Mouse (Mus musculus) lung, embryonic 14.5 days (tissue): ENCODE data around the gene Ccdc148. TPM values are rescaled to one million over a fixed set of nuclear protein-coding genes. Genes with fewer than 3 reads are reported as not detected.

Source experiments
- ATAC-seq: fragments of 200-750 bp; cut with Nextera tagmentation; 2 replicates; pipeline ENCODE4 v1.8.0; 2017; ENCODE audit warnings: mild to moderate bottlenecking, moderate TSS enrichment, moderate library complexity; ENCODE audit not compliant: insufficient read depth
- DNase-seq: peaks from one replicate; pipeline ENCODE4 v3.0.0-alpha.2; 2015
- H3K27ac ChIP-seq: fragments of 300-500 bp; sonication (generic); 2 replicates; pipeline ENCODE4 v1.5.1; 2014; ENCODE audit warnings: low read depth, mild to moderate bottlenecking, moderate library complexity
- H3K27me3 ChIP-seq: fragments of 300-500 bp; sonication (generic); 2 replicates; pipeline ENCODE4 v1.6.1; 2014; ENCODE audit warnings: low read length, control low read depth; ENCODE audit not compliant: insufficient read depth
- H3K36me3 ChIP-seq: fragments of 300-500 bp; sonication (generic); 2 replicates; pipeline ENCODE4 v1.6.1; 2014; ENCODE audit warnings: control low read depth; ENCODE audit not compliant: insufficient read depth
- H3K4me1 ChIP-seq: fragments of 300-500 bp; sonication (generic); 2 replicates; pipeline ENCODE4 v1.6.1; 2014; ENCODE audit warnings: antibody characterized with exemption, control low read depth; ENCODE audit not compliant: insufficient read depth
- H3K4me2 ChIP-seq: fragments of 300-500 bp; sonication (generic); 2 replicates; pipeline ENCODE4 v1.6.1; 2014; ENCODE audit warnings: mild to moderate bottlenecking
- H3K4me3 ChIP-seq: fragments of 300-500 bp; sonication (generic); 2 replicates; pipeline ENCODE4 v1.5.1; 2014; ENCODE audit warnings: low read depth, low read length
- H3K9ac ChIP-seq: fragments of 300-500 bp; sonication (generic); 2 replicates; pipeline ENCODE4 v1.6.1; 2014
- H3K9me3 ChIP-seq: fragments of 300-500 bp; sonication (generic); 2 replicates; pipeline ENCODE4 v1.6.1; 2016; ENCODE audit warnings: low read depth, low read length, control low read depth
- CTCF ChIP-seq: IDR thresholded peaks from 2 replicates; pipeline ENCODE4 v1.5.1; 2016; ENCODE audit warnings: antibody characterized with exemption, low read depth
- WGBS: fragments of 180-500 bp; shearing (Covaris S2); extraction: QIAGEN DNeasy Blood & Tissue Kit; methylation state at CpG from one replicate; pipeline ENCODE4 v1.1.7; 2014; 5-methylcytosine and 5-hydroxymethylcytosine counted together
- polyA plus RNA-seq: library from polyadenylated mRNA; unstranded; fragments of >200 nt; fragmentation: Nextera tagmentation; extraction: Ambion mirVana; gene quantifications from 2 replicates; pipeline ENCODE4 v1.2.1, GENCODE M21; 2014

The Ccdc148 gene
- polyA plus RNA-seq, 1 experiment from 2014 or later, result 1.1 TPM

DNA sequence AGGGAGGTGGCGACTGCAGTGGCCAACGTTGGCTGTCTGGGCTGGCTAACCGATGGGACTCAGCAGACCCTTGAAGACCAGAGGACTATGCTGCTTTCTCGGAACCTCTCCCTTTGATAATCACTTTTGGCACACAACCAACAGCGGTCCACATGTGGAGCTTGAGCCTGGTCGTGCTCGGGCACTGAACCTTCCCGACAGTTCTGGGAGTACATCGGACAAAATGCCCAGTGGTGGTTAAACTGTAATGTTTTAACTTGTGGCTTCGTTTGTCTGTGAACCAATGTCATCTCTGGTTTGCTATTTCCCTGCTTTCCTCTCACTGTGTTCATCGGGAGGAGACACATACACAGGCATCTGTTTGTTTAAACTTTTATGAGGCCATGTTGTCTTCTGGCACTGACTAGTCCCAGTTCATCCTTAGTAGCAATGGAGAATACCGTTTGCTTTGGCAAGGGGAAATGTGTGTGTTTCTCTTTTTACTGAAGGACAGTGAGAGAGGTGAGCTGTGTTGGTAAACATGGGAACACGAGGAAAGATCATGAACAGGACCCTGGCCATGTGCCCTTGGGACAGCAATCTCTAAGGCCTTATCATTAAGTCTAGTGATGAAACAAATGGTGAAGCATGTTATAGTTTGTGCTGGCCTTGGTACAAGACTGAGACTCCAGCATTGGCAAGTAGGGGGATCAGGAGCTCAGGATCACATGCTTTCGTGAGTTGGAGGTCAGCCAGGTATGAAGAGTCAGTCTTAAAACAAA is 167.9 kb downstream of the Ccdc148 start:
- H3K4me2 ChIP-seq, result no peak overlapping the region
- no peaks in the 10 kb centered on the region for H3K27me3 ChIP-seq
- H3K36me3 ChIP-seq, result no peaks in the 10 kb centered on the region
- WGBS, result 57% methylated on average over 14 of the region's 14 CpGs
- TF ChIP-seq CTCF, result no peak
- peak overlapping the region; percentile 31; the same call in 1 of the 2 replicates for H3K27ac ChIP-seq
- no peak overlapping the region for H3K9ac ChIP-seq
- no peaks in the 10 kb centered on the region for H3K9me3 ChIP-seq
- peak; percentile 70 for DNase-seq
- no peak for ATAC-seq
- H3K4me3 ChIP-seq, result no peak overlapping the region
- no peaks in the 10 kb centered on the region for H3K4me1 ChIP-seq

DNA sequence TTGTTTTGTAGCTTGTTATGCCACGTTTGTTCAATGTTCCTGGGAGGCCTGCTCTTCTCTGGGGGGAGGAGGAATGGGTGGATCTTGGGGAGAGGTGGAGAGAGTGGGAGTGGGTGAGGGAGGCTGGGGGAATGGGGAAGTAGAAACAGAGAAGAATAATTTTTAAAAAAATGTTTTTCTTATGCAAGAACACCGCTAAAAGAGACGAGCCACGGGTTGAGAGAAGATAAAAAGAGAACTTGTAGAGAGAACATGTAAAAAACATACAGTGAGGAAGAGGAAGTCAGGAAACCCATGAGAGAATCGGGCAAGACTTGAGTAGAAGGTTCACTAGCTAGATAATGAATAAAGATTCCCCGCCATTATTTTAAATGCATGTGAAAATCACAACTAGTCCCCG is 182.4 kb downstream of the Ccdc148 start:
- Histone ChIP-seq H3K4me1 (no peaks in the 10 kb centered on the region), H3K27ac (no peak overlapping the region), H3K9me3 (no peaks in the 10 kb centered on the region), H3K4me2 (no peak overlapping the region), H3K36me3 (no peaks in the 10 kb centered on the region), H3K9ac (no peak overlapping the region), H3K27me3 (no peaks in the 10 kb centered on the region), H3K4me3 (no peak overlapping the region)
- ATAC-seq (no peak), DNase-seq (no peak)
- TF ChIP-seq CTCF, result no peak
- WGBS, result 84% methylated on average over 7 of the region's 7 CpGs

DNA sequence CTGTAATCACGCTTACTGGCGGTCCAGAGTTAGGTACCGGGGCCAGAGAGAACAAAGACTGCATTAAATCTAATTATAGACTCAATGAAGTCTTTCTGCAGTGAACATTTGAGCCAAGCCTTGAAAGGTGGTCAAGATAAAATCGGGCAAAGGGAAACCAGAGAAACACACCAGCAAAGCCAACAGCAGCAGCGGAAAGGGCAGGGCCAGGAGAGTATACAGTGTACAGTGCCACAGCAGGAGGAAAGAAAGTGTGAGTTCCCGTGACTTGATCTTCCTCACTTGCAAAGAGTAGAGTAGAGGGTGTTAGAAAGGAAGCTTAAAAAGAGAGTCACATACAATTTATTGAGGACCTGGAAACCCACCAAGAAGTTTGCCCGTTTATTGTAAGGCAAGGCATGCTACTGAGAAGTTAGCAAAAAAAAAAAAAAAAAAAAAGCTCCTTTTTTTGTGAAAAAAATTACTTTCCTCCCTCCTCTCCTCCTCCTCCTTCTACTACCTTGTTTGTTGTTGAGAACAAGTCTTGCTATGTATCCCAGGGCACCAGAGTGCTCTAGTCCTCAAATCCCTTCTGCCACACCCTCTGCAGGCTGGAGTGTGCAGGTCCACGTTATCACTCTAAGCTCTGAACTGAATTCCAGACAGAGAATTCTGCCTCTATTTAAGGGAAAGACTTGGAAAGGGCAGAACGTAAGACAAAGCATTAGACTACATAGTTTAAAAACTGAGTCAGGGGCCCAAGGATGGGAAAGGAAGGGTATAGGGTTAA is 188.8 kb downstream of the Ccdc148 start:
- H3K36me3 ChIP-seq, result no peaks in the 10 kb centered on the region
- H3K27ac ChIP-seq, result no peak overlapping the region
- no peak for ATAC-seq
- no peaks in the 10 kb centered on the region for H3K4me1 ChIP-seq
- no peak for DNase-seq
- WGBS, result 54% methylated on average over 9 of the region's 9 CpGs
- no peak overlapping the region for H3K4me3 ChIP-seq
- H3K4me2 ChIP-seq, result no peak overlapping the region; the same call in 1 of the 2 replicates
- H3K9ac ChIP-seq, result no peak overlapping the region
- no peaks in the 10 kb centered on the region for H3K27me3 ChIP-seq
- H3K9me3 ChIP-seq, result no peaks in the 10 kb centered on the region
- TF ChIP-seq CTCF, result no peak

DNA sequence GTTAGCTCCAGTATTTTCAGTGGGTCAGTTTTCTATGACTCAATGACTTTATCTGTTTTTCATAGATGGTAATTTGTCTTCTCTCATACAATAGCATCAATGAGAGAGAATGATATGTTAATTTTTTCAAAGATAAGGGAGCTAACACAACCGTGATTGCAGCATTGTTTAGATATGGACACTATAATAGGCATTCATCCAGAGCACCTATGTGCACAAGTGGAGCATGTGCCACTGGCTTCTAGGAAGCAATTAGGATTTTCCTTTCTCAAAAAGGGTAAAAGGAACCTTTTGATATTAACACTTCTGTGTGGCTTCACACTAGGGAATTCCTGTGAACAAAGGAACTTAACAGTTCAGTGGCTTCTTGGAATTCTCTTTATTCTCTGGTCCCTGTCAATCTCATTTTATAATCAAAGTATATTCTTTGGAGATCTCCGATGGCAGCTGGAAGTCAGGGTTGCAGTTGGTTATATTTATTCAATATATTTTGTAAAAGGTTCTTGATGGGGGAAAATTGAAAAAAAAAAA is 203.6 kb downstream of the Ccdc148 start:
- H3K4me1 ChIP-seq, result no peaks in the 10 kb centered on the region
- no peak overlapping the region for H3K4me3 ChIP-seq
- TF ChIP-seq CTCF, result no peak
- no peaks in the 10 kb centered on the region for H3K27me3 ChIP-seq
- H3K9me3 ChIP-seq, result no peaks in the 10 kb centered on the region
- no peaks in the 10 kb centered on the region for H3K36me3 ChIP-seq
- H3K4me2 ChIP-seq, result no peak overlapping the region
- H3K9ac ChIP-seq, result no peak overlapping the region
- no peak overlapping the region for H3K27ac ChIP-seq
- 56% methylated on average over 2 of the region's 2 CpGs for WGBS
- ATAC-seq (no peak), DNase-seq (no peak)

DNA sequence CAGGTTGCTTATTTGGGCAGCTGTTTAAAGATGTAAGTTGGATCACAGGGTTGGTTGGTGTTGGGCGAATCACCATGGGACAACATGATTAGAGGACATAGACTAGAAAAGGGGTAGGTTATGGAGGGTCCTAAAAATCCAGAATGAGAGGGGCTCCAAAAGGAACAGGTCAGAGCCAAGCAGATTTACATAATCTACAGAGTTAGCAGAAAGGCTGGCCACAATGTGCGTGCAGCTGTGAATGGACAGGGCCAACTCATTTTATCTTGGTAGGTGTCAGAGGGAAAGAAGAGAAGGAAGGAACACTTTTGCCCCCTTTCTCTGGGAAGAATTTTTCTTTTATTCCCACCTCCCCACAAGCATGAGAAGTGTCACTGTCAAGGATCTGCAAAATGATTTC is 204.1 kb downstream of the Ccdc148 start:
- ATAC-seq (no peak), DNase-seq (no peak)
- H3K4me2 ChIP-seq, result no peak overlapping the region
- no peaks in the 10 kb centered on the region for H3K9me3 ChIP-seq
- no peaks in the 10 kb centered on the region for H3K27me3 ChIP-seq
- TF ChIP-seq CTCF, result no peak
- whole genome bisulfite sequencing, result 78% methylated on average over 2 of the region's 2 CpGs
- H3K27ac ChIP-seq, result no peak overlapping the region
- H3K4me3 ChIP-seq, result no peak overlapping the region
- no peaks in the 10 kb centered on the region for H3K36me3 ChIP-seq
- no peak overlapping the region for H3K9ac ChIP-seq
- no peaks in the 10 kb centered on the region for H3K4me1 ChIP-seq

DNA sequence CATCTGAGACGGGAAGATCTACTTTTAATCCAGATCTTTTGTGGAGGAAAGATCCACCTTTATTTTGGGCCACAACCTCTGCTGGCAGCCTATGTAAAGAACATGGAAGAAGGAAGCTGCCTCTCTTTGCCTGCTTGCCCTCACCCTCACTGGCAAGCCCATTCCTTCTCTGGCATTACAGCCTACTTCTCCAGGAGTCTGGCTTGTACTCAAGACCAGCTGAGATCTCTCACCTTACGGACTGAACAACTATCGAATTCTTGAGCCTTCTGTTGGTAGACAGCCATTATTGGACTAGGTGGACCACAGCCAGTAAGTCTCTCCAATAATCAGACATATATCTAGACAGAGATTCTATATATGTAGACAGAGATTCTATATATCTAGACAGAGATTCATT is 208.4 kb downstream of the Ccdc148 start:
- WGBS, result 81% methylated on average over 3 of the region's 3 CpGs
- ATAC-seq, result no peak
- no peak for TF ChIP-seq CTCF

DNA sequence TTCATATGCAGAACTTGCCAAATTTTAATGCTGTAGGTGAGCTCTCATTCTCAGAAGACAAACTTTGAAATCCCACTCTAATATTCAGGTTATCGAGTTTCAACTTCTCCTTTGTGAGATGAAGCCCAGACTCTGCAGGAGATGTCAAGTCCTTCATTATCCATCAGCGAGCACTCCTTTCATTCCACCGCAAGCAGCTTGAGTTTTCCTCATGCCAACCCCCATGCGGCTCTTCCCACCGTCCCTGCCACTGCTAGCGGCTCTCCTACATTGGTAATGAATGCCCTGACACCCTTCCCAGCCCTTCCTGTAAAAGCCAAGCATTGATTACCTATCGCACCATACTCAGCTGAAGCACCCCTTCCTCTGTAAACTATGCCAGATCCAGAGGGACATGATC is 211.7 kb downstream of the Ccdc148 start:
- no peaks in the 10 kb centered on the region for H3K4me1 ChIP-seq
- H3K36me3 ChIP-seq, result no peaks in the 10 kb centered on the region
- no peaks in the 10 kb centered on the region for H3K27me3 ChIP-seq
- no peak for DNase-seq
- no peak overlapping the region for H3K4me2 ChIP-seq
- WGBS, result 78% methylated on average over 7 of the region's 7 CpGs
- H3K27ac ChIP-seq, result no peak overlapping the region
- H3K9me3 ChIP-seq, result no peaks in the 10 kb centered on the region
- ATAC-seq, result no peak
- H3K9ac ChIP-seq, result no peak overlapping the region
- TF ChIP-seq CTCF, result no peak
- no peak overlapping the region for H3K4me3 ChIP-seq

More for the DNA sequence above, 208.4 kb downstream of the Ccdc148 start:
- no peak overlapping the region for H3K4me2 ChIP-seq
- H3K4me3 ChIP-seq, result no peak overlapping the region
- H3K4me1 ChIP-seq, result no peaks in the 10 kb centered on the region
- H3K27ac ChIP-seq, result no peak overlapping the region
- no peaks in the 10 kb centered on the region for H3K27me3 ChIP-seq
- H3K36me3 ChIP-seq, result no peaks in the 10 kb centered on the region
- no peaks in the 10 kb centered on the region for H3K9me3 ChIP-seq
- H3K9ac ChIP-seq, result no peak overlapping the region
- no peak for DNase-seq
